Mouse (Mus musculus) lung, postnatal 14 days (tissue): ENCODE results near the gene Tph1.

Experiments used
- DNase-seq: peaks from one replicate; pipeline ENCODE4 v3.0.0; 2021

The Tph1 gene

DNA sequence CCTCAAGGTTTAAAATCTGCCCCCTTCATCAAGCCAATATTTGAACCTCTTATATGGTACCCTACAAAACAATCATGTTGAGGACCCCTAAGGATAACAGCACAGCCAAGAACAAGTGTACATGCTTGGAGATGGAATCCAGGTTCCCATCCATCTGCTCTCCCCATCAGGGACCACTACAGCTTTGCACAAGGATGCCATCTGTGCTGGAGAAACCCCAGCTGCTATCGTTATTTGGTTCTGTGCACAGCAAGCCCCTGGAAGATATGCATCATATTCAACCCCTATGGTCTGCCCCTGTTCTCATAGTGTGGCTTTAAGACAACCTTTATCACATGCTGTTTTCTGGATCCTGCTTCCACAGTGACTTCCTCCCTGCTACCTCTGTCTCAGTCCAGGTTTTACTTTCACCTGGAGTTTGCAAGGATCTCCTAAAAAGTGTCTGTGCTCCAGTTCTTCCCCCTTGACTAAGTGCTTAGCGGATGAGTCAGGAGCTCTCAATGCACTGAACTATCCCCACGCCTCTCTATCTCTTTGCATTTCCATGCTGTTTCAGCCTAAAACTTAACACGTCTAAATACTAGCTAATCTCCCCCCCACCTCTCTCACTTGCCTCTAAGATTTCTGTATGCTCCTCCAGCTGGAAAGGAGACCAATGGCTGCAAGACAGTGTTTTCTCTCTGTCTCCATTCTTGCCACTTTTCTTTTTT, 23.8 kb downstream of the Tph1 start:
- no peak for DNase-seq

DNA sequence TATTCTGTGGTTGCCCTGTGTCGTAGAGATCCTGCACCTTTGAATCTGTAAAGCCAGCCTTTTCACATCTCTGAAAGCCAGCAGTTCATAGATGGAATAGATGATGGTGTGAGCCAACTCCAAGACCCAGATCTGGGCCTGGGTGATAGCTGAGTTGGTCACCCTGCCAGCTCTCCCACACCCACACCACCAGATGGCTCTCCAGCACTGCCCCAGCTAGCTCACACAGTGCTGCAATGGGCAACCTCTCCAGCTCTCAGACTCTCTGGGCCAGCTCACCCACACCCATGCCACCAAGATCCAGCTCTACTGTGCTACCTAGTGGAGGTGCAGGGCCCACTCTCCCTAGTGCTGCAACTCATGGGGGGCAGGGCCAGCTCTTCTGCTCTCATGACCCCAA, 29.2 kb downstream of the Tph1 start:
- no peak for DNase-seq

DNA sequence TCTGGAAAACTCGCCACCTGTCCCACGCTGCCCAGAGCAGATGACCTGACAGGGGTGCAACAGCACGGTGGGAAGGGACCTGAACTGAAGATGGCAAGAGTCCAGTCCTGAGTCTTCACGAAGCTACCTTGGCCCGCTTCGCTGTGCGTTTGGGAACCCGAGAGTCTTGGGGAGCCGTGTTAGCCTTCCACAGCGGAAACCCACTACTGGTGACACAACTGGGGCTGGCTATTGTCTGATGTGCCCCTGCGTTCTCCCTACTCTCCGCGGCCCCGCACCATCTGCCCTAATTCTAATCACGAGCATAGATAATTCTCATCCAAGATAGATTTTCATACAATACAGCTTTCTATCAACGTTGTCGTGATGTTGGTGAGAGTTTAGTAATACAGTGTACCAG, 32.3 kb downstream of the Tph1 start:
- DNase-seq = no peak

DNA sequence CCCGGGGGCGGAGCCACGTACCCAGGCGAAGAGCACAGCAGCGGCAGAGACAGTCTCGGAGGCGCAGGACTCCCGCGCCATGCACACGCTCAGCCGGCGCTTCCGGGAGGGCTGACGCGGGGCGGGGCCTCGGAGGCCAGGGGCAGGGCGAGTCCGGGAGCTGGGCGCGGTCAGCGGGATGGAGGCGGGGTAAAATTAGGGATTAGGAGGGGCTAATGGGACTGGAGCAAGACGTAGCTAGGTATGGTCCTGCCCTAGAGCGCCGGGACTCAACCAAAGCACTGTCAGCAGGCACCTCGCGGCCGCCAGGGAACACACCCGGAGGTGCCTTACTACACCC, 32.7 kb downstream of the Tph1 start, which contains the start of gene Sergef:
Sergef (minus strand) TSS at position 116 of the 340 bp plus-strand sequence.
- DNase-seq = peak; percentile 89

DNA sequence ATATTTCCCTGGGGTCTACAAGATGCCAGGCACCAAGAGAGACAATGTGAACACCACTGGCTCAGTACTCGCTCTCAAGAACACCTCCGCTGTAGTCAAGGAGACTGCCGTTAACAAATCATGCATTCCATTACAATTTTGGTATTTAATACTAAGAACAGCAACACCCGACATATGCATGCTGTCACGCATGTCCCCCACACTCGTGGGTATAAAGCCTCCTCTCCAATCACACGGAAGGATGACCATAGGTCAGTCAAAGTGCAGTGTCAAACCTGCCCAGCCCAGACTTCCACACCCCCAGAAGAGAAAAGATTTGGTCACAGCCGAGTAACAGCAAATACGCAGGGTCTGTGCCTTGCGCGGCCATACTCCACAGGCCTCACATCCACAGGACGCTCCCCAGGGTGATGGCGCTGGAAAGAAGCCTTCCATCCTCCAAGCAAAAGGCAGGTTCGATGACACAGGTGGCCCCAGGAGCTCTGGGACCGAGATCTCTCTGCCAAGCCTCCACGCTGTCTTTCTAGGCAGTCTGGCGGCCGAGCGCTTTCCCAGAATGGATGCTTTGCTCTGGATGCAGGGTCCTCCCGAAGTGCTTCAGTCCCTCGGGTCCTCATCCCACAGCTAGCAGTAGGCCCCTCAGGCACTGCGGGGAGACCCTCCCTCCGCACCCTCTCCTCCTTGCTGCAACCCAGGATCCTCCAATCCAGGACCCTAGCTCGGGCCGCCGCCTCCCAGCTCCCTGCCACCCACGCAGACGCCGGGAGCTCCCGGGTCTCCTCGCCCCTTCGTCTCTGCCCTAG, 33.2 kb downstream of the Tph1 start:
- no peak for DNase-seq

DNA sequence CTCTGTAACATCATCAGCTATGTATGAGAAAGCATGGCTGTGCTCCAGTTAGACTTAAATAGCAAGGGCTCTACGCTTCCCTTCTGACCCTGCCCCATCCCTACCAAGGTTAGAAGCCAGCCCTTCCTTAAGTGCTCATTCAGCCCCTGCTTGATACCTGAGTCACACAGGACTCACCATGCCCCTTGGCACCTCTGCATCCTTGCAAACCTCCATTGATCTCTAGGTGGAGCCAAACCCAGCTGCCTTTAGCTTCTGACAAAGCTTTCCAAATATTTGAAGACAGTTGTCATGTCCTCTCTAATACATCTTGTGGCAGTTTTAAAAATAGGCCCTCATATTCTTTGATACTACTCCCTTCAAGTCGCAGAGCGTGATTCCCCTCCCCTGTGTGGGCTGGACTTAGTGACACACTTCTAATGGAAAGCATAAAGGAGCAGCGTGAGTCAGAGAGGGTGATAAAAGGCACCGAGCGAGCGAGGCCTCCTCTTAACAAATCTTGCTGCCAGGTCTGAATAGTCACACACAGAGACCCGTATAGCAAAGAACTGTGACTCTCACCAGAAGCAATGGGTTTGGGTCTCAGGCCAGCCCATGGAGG, 43.9 kb downstream of the Tph1 start:
- no peak for DNase-seq

DNA sequence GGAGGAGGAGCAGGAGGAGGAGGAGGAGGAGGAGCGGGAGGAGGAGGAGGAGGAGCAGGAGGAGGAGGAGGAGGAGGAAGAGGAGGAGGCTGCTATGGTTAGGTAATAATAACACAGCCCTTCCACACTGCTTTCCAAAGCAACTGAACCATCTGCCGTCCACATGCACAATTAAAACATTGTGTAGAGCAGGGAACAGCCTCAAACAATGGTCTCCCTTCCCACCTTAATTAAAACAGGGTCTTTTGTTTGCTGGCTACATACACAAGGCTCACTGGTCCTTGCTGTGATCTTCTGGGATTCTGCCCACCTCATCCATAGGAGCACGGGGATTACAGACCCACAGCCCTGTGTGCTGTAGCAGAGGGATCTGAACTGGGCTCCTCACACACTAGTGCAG, 48.4 kb downstream of the Tph1 start:
- no peak for DNase-seq

DNA sequence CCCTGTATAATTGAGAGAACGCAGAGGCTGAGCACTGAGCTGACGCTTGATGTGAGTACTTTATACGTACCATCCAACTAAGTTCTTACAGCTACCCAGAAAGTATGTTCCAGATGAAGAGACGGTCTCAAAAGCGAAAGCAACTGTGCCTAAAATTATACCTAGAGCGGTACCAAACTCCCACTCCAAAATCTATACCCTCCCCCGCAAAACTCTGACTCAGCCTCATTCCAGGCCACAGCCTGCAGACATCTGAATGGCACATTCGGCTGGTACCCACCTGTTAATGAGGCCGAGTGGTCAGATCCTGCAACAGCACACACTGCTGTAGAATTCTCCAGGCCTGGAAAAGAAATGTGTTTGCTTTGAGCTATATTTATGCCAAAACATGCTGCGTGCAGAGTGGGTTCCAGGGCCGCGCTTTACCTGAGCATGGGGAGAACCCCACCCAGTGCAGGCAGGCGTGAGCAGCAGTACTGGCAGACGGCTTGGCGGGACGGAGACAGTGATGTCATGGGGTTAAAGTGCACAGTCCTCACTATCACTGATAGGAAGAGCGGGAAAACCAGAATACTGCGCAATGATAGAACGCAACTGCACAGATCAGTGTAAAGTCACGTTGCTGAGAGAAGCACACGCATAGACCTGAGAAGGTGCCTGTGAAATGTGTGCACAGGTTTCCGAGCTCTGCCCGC, 53.8 kb downstream of the Tph1 start:
- no peak for DNase-seq

DNA sequence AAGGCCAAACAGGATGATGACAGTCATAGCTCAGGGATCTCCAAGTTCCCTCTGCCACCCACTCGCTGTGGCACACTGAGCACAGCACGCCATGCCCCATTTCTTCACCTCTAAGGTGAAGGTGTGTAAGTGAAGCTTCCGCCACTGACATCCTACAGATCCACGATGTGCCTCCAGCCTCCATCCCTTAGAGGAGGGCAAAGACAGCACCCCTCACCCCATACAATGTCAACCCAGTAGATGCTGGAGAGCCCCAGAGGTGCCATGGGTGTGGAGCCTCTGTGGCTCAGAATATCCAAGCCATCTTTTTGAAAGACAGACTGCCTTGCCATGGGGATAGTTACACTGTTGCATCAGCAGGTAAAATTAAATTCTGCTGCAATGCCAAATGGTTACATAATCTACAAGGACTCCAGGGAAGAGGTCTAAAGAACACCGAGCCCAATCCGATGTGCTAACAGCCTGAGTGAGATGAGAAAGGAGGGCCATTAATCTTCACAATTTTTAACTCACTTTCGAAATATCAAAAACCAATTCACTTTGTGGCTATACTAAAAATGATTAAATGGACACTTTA, 55.8 kb downstream of the Tph1 start:
- no peak for DNase-seq

DNA sequence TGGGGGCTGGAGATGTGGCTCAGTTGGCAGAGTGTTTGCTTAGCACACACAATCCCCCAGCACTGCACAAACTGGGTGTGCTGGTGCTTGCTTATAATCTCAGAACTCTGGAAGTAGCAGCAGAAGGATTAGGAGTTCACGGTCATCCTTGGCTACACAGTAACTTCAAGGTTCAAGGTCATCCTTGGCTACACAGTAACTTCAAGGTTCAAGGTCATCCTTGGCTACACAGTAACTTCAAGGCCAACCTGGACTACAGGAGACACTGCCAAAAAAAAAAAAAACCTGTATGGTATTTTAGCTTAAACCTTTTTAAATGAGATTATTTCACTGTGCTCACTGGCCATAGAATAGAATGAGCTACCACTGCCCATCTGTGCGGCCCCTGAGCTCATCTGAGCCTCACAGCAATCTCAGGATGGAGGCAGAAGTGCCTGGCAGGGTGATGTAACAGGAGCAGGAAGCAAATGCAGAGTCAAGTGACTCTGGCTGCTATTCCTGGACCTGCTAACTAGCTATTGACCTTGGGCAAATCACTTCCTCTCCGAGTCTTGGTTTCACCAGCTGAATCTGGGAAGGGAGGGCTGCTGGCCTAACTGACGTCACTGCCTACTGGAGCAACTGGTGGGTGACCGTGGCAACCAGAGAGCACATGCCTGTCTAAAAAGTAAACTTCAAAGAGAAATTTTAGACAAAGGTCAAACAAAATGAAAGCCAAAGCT, 56.9 kb downstream of the Tph1 start:
- peak; percentile 25 for DNase-seq

DNA sequence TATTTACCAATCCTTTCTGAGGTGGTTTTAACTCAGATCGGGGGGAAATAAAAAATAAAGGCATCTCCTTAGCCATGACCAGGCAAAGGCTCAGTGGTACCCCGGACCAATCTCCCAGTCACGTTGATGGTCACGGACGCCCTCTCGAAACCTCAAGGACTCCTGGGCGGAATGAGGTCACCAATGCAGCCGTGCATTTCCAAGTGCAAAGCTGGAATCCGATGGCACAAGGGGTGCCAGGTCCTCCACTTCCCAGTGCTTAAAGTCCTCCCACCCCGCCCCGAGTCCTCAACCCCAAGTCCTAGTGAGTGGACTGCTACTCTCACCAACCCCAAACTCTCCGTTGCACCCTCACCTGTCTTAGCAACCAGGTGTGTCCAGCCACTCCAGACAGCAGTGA, 58.1 kb downstream of the Tph1 start:
- peak; percentile 21 for DNase-seq

DNA sequence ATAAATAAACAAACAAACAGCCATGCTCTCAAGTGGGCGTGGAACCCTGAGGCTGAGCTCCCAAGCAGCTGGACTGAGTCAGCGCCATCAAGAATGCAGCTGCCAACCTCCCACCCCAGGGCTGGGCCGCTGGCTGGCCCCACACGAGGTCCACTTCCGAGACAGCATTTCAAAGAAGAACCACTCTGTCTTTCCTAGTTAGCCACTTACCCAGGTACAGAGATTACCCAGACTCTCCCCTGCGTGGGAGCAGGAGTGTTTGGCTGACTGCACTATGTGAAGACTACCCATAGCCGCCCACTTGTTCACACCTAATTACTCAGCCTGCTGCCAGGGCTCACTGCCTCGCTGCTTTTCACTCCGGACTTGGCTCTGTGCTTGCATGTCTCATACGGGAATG, 59.2 kb downstream of the Tph1 start:
- DNase-seq = peak; percentile 9

DNA sequence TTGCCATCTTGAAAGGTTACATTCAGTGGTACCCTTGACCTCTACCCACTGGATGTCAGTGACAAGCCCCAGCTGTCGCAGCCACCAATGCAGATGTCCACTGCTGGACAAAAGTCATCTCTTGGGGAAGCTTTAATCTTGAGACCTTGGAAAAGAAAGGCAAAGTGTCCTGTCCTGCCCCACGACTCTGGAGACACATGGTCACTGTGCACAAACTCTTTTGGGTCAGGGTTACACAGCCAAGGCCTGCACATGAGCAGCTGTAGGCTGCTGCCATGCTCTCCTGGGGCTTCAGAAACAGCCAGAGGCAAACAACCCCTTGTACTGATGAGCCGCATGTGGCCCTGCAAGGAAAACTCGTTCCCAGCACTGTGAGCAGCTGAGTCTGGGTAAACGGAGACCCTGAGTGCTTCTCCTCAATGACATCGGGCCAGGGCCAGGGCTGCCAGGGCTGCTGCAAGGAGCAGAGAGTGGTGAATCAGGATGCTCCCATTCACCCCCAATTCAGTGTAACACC, 59.9 kb downstream of the Tph1 start:
- no peak for DNase-seq

DNA sequence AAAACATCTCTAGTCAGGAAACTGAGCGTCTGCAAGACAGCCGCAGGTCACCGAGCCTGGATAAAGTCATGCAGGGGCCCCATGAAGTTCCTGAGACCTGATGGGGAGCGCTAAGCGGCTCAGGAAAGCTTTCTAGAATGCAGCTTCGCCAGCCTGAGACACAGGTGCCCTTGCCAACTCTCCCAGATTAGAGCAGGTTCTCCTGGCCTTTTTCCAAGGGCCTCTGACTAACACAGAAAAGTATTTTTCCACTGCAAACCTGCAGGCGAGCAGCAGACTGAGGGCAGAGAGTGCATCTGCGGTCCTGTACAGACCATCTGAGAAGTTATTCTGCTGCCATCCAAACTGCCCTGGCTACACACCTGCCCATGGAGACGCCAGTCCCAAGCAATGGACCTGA, 60.4 kb downstream of the Tph1 start:
- DNase-seq = peak; percentile 60

DNA sequence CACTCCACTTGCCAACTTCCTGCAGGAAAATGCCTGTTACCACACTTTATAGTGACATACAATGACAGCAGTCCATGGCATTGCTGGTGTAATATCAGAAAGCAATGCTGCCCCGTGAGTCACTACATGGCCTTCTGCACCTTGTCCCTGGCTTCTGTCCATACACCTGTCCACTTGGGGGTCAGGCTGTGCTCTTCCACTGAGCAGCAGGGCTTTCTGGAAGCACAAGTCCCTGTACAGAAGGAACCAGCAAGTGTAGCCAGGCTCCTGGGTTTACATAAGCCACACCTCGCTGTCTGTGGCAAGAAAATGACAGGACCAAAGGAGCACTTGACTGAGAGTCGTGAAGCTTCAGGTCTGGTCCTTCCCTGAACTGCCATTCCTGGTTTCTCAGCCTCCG, 63.0 kb downstream of the Tph1 start:
- no peak for DNase-seq

DNA sequence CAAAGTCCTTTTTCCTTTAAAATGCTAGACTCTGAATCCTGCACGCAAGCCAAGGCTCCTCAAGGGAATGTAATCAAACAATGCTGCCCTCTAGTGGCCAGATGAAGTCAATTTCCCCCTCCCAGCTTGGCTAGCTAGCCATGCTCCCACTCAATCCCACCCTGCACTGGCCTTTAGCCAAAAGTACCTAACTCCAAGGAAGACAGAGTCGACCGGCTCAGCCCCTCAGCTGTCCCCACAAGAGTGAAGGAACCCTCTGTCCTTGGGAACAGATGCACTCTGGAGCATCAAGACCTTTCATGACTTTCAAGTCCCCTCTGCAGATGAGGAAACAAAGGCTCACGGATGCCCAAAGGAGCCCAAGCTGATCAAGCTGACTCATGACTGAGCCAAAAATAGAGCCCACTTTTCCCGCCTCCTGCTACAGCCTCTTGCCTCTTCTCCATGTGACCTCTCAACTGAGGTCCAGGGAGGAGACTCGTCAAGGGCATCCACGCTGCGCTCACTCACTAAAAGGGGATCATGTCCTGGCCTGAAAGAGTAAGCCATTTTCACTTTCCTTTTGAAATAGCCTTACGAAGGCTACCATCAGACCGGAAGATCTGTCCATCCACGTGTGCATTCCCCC, 64.8 kb downstream of the Tph1 start:
- DNase-seq = peak; percentile 72

DNA sequence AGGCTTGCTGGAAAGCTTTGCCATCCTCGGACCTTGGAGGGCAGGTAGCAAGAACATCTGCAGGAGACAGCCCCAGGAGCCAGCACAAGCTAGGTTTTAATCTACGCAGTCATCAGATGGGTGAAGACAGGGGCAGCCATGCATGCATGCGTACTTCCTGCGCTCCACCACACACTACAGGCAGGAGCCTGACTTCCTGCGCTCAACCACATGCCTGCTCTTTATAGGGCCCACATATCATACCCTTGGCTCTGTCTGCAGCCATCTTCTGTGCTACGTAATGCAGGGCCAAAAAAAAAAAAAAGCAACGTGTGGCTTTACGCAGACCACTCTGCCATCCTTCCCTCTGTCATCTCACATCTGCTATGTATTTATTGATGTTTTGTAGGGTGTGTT, 65.3 kb downstream of the Tph1 start:
- DNase-seq = no peak

DNA sequence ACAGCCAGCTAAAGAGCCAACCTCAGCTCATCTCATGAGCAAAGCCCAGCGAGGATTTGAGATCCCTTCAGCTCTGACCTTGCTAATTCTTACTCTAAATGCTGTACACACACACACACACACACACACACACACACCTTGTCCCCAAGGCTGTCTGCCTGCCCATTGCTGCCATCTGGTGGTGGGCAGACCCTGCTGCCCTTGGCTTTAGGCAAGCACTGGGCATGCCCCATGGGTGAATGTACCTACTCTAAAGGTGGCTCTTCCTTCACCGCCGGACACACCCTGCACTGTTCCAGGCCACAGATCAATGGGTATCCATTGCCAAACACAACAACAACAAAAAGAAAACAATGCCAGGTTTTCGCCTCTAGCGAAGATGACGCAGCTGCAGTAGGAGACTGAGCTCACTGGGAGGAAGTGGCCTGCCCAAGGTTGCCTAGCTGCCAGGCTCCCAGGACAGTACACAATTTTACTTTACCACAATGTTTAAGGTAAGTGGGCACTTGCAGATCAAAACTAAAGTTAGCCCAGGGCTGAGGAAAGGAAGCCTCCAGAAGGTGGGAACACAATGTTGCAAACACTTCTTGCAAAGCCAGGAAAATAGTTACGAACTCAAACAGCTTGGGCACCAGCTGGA, 65.8 kb downstream of the Tph1 start:
- peak; percentile 76 for DNase-seq

DNA sequence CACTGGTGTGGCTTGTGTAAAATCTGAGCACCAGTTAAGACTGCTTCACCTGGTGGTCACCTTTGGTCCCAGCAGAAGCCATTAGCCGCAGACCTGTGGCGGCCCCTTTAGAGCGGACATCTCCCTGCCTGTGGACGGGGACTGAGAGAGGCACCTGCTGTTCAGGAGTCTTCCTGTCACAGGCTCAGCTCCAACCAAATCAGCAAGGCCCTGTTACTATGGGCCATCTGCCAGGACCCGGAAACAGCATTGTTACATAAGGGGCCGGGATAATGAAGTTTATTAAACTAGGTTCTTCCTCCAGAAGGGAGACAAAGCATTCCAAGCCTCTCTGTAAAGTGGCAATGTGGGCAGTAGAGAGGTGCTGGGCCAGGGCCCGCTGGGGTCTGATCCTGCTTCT, 69.3 kb downstream of the Tph1 start:
- DNase-seq = peak; percentile 45

DNA sequence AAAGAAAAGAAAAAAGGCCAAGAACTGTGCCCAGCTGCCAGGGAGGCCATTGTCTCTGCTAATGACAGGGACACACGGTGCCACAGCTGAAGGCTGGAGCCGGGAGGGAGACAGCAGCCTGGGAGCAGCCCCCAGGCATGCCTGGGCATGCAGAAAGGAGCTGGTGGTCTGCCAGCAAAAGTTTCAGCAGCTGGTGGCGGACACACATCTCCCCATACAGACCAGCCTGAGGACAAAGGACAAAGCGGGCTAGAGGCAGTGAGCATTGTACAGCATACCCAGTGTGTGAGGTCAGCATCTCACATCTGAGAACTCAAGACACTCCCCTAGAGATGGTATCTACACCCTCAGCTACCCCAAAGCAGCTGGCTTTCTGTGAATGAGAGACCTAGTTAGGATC, 70.3 kb downstream of the Tph1 start:
- DNase-seq = no peak

DNA sequence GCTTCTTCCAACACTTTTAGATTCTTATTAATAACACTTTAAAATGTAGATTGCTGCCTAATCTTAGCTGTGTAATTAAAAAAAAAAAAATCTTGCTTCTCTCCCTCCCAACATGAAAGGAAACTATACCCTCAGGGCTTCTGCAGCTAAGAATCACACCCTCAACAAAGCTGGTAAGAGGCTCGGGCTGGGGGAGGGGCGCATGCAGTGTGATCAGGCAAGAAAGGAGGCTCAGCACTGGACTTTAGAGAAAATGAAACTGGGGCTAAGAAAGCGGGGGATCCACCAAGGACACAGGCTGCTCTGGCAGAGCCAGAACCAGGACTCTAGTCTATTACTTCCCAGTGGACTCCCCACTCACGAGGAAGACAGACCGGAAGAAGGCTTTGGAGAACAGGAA, 71.2 kb downstream of the Tph1 start:
- no peak for DNase-seq
